Mouse (Mus musculus) cortical plate, adult 2 months (tissue): ENCODE results near the gene Tmem120b.

Experiments
- CTCF ChIP-seq: fragments of 200-500 bp; IDR thresholded peaks from 2 replicates; pipeline ENCODE4 v1.5.1; 2011; ENCODE audit warnings: mild to moderate bottlenecking, control low read depth, low read length; ENCODE audit not compliant: insufficient read depth; ENCODE audit errors: extremely low read depth
- POLR2A ChIP-seq: fragments of 200-500 bp; IDR thresholded peaks from 2 replicates; pipeline ENCODE4 v1.6.1; 2011; ENCODE audit warnings: mild to moderate bottlenecking, low read length, control low read depth; ENCODE audit not compliant: insufficient read depth; ENCODE audit errors: extremely low read depth

DNA sequence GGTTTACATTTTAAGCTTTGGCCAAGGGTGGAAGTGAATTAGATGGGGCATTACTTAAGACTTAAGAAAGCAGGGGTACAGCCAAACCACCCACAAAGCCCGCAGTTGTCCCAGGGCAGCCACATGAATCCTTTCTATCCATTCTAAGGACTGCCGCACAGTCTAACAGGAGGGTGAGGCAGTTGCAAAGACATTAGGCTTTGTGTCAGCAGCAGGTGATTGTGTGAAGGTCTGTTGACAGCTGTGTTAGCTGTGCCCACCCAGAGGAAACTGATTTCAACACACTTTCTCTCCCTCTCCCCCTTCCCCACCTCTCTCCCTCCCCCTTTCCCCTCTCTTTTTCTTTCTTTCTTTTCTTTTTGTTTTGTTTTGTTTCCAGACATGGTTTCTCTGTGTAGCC lies 499 bp downstream of the Tmem120b start:
- TF ChIP-seq CTCF (no peak), POLR2A (no peak)
